Mouse (Mus musculus): ENCODE data around the gene Phkg1. TPM values are rescaled to one million over a fixed set of nuclear protein-coding genes. Genes with fewer than 3 reads are reported as not detected.

The Phkg1 gene
- total RNA-seq, 1 experiment = 6.4 TPM

DNA sequence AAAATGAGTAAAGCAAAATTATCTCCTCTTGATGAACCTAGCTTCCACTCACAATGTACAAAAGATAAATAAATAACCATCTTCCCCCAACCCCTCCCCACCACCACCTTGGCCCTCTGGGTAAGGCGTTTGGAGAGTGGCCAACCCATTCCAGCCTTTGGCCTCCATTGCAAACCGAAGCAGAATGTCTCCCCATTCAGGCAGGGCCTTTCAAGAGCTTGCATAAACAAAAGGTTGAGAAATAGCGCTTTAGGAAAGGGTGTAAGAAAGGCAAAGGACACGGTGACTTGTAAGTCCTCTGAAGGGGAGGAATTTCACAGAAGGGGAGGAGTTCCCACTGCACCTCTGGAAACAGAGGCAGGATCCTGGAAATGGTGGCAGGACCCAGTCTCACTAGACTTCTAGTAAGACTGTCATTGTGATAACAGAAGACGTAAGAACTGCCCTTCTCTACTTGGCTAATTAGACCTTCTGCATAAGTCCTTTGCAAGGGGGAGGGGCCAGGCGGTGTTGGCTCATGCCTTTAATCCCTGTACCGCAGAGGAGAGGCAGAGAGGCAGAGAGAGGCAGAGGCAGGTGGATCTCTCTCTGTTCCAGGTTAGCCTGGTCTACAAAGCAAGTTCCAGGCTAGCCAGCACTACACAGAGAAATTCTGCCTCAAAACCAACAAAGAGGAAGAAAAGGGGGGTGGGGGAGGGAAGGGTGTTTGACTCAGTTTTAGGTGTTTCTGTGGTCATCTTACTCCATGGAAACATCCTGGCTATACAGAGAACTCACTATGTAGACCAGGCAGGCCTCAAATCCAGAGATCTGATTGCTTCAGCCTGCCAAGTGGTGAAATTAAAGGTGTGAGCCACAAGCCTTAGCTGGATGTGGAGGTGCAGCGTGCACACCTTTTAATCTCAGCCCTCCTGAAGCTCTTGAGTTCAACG is 31.8 kb upstream of the Phkg1 start:
- Histone ChIP-seq H3K4me3 (ENCODE audit: insufficient read depth in 1 of 2, low read depth in 1 of 2, low read length in 2 of 2, poor library complexity in 1 of 2, severe bottlenecking in 1 of 2) (no peak overlapping the region), H3K27ac (ENCODE audit: insufficient read depth, low read depth, low read length, poor library complexity, severe bottlenecking) (no peak overlapping the region), H3K9me3 (ENCODE audit: control insufficient read depth, insufficient read depth, low read depth, low read length) (no peaks in the 10 kb centered on the region), H3K9ac (ENCODE audit: insufficient read depth, low read depth, low read length, poor library complexity, severe bottlenecking) (no peak overlapping the region), H3K4me1 (ENCODE audit: control insufficient read depth in 2 of 2, insufficient read depth in 2 of 2, low read length in 2 of 2, poor library complexity in 1 of 2) (peaks cover 0 to 9% of the 10 kb centered on the region in 2 experiments; a peak in 2 of 4 replicates), H3K36me3 (ENCODE audit: control insufficient read depth, insufficient read depth, low read length, poor library complexity, severe bottlenecking) (no peaks in the 10 kb centered on the region)
- no peak for TF ChIP-seq HCFC1 (IDR thresholded peaks at IDR 0.05; ENCODE audit: borderline replicate concordance, insufficient read depth, low read length)
- no peak for TF ChIP-seq CHD2 (IDR thresholded peaks at IDR 0.05; ENCODE audit: low read depth, low read length)
- TF ChIP-seq ZC3H11A (IDR thresholded peaks at IDR 0.05; ENCODE audit: borderline replicate concordance, low read depth, low read length) = no peak
- no peak for TF ChIP-seq MAFK (IDR thresholded peaks at IDR 0.05; ENCODE audit: insufficient read depth, low read depth, low read length)
- TF ChIP-seq ZNF384 (IDR thresholded peaks at IDR 0.05; ENCODE audit: low read depth, low read length) = no peak
- DNase-seq (ENCODE audit: low read depth, low spot score) = no peak
- in situ Hi-C loops (cut with MboI; ENCODE audit: low sequenced_read_pairs in 2 of 2, unreplicated experiment in 2 of 2) = no loop called here

DNA sequence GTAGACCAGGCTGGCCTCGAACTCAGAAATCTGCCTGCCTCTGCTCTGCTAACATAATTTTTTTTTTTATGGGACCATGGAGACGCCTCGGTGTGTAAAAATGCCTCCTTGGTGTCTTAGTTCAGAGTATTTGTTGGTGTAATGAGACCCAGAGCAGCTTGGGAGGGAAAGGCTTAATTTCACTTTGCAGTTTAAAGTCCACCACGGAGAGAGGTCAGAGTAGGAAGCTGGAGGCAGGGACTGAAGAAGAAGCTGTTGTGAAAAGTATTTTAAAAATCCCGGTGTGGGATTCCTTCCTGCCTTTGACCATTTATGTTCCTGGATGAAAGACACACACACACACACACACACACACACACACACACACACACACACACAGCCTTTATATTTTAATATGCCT is 27.6 kb upstream of the Phkg1 start:
- TF ChIP-seq HCFC1 (IDR thresholded peaks at IDR 0.05; ENCODE audit: borderline replicate concordance, insufficient read depth, low read length) = no peak
- TF ChIP-seq ZNF384 (IDR thresholded peaks at IDR 0.05; ENCODE audit: low read depth, low read length) = no peak
- no peak for TF ChIP-seq MAFK (IDR thresholded peaks at IDR 0.05; ENCODE audit: insufficient read depth, low read depth, low read length)
- TF ChIP-seq CHD2 (IDR thresholded peaks at IDR 0.05; ENCODE audit: low read depth, low read length) = no peak
- TF ChIP-seq ZC3H11A (IDR thresholded peaks at IDR 0.05; ENCODE audit: borderline replicate concordance, low read depth, low read length) = no peak
- peaks cover 0 to 9% of the 10 kb centered on the region in 2 experiments; a peak in 3 of 4 replicates for H3K4me1 ChIP-seq (ENCODE audit: control insufficient read depth in 2 of 2, insufficient read depth in 2 of 2, low read length in 2 of 2, poor library complexity in 1 of 2)
- in situ Hi-C loops (cut with MboI; ENCODE audit: low sequenced_read_pairs in 2 of 2, unreplicated experiment in 2 of 2) = no loop called here

DNA sequence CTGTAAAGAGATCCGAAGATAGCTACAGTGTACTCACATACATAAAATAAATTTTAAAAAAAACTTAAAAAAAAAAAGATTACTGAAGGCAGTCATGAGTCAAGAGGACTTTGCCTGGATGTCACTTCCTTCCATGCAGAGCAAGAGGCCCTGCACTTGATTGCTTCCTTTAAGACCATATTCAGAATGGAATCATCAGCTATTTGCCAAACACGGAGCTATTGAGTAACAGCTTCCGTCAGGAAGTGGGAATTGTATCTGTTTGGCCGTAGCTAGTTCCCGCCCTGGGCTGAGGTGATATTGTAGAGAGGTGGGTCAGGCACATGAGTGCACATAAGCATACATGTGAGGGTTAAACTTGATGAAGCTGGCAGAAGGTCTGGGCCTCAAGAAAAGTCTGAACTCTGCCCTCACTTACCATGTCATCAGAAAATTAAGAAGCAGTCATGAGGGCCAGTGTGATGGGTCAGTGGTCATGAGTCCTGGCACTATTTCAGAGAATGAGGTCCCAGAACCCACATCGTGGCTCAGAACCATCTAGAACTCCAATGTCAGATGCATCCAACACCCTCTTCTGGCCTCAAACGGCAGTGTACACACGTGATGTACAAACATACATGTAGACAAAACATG is 26.6 kb upstream of the Phkg1 start:
- in situ Hi-C loops (cut with MboI; ENCODE audit: low sequenced_read_pairs in 2 of 2, unreplicated experiment in 2 of 2) = no loop called here

More for the DNA sequence above, 27.6 kb upstream of the Phkg1 start:
- H3K4me3 ChIP-seq (ENCODE audit: insufficient read depth in 1 of 2, low read depth in 1 of 2, low read length in 2 of 2, poor library complexity in 1 of 2, severe bottlenecking in 1 of 2) = no peak overlapping the region
- no peak overlapping the region for H3K27ac ChIP-seq (ENCODE audit: insufficient read depth, low read depth, low read length, poor library complexity, severe bottlenecking)
- no peaks in the 10 kb centered on the region for H3K36me3 ChIP-seq (ENCODE audit: control insufficient read depth, insufficient read depth, low read length, poor library complexity, severe bottlenecking)
- H3K9me3 ChIP-seq (ENCODE audit: control insufficient read depth, insufficient read depth, low read depth, low read length) = no peaks in the 10 kb centered on the region
- no peak for DNase-seq (ENCODE audit: low read depth, low spot score)
- no peak overlapping the region for H3K9ac ChIP-seq (ENCODE audit: insufficient read depth, low read depth, low read length, poor library complexity, severe bottlenecking)

DNA sequence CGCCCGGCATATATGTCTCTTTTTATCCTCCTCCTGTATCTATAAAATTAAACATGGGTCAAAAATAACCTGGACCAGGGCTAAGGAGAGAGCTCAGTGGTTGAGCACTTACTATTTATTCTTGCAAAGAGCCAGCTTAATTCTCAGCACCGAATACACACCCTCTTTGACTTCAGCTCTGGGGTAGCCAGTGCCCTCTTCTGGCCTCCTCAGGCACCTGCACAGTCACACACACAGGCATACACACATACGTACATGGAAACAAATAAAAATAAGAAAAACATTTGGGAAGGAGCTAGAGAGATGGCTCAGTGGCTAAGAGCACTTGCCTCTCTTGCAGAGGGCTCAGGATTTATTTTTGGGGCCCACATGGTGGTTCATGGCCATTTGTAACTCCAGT is 23.6 kb upstream of the Phkg1 start:
- no peak overlapping the region for H3K27ac ChIP-seq (ENCODE audit: insufficient read depth, low read depth, low read length, poor library complexity, severe bottlenecking)
- no peak overlapping the region for H3K4me3 ChIP-seq (ENCODE audit: insufficient read depth in 1 of 2, low read depth in 1 of 2, low read length in 2 of 2, poor library complexity in 1 of 2, severe bottlenecking in 1 of 2)
- TF ChIP-seq ZC3H11A (IDR thresholded peaks at IDR 0.05; ENCODE audit: borderline replicate concordance, low read depth, low read length) = no peak
- no peak for TF ChIP-seq CHD2 (IDR thresholded peaks at IDR 0.05; ENCODE audit: low read depth, low read length)
- TF ChIP-seq ZNF384 (IDR thresholded peaks at IDR 0.05; ENCODE audit: low read depth, low read length) = no peak
- no peak for TF ChIP-seq MAFK (IDR thresholded peaks at IDR 0.05; ENCODE audit: insufficient read depth, low read depth, low read length)
- no peak for TF ChIP-seq HCFC1 (IDR thresholded peaks at IDR 0.05; ENCODE audit: borderline replicate concordance, insufficient read depth, low read length)
- no peaks in the 10 kb centered on the region for H3K9me3 ChIP-seq (ENCODE audit: control insufficient read depth, insufficient read depth, low read depth, low read length)
- no peak overlapping the region for H3K9ac ChIP-seq (ENCODE audit: insufficient read depth, low read depth, low read length, poor library complexity, severe bottlenecking)
- in situ Hi-C loops (cut with MboI; ENCODE audit: low sequenced_read_pairs in 2 of 2, unreplicated experiment in 2 of 2) = no loop called here
- H3K4me1 ChIP-seq (ENCODE audit: control insufficient read depth in 2 of 2, insufficient read depth in 2 of 2, low read length in 2 of 2, poor library complexity in 1 of 2) = peaks cover 3% of the 10 kb centered on the region in 2 experiments; a peak in 2 of 4 replicates
- DNase-seq (ENCODE audit: low read depth, low spot score) = no peak
- no peaks in the 10 kb centered on the region for H3K36me3 ChIP-seq (ENCODE audit: control insufficient read depth, insufficient read depth, low read length, poor library complexity, severe bottlenecking)

More for the DNA sequence above, 26.6 kb upstream of the Phkg1 start:
- no peak for DNase-seq (ENCODE audit: low read depth, low spot score)
- TF ChIP-seq HCFC1 (IDR thresholded peaks at IDR 0.05; ENCODE audit: borderline replicate concordance, insufficient read depth, low read length) (no peak), CHD2 (IDR thresholded peaks at IDR 0.05; ENCODE audit: low read depth, low read length) (no peak), MAFK (IDR thresholded peaks at IDR 0.05; ENCODE audit: insufficient read depth, low read depth, low read length) (no peak), ZC3H11A (IDR thresholded peaks at IDR 0.05; ENCODE audit: borderline replicate concordance, low read depth, low read length) (no peak), ZNF384 (IDR thresholded peaks at IDR 0.05; ENCODE audit: low read depth, low read length) (no peak)
- Histone ChIP-seq H3K9ac (ENCODE audit: insufficient read depth, low read depth, low read length, poor library complexity, severe bottlenecking) (no peak overlapping the region), H3K4me1 (ENCODE audit: control insufficient read depth in 2 of 2, insufficient read depth in 2 of 2, low read length in 2 of 2, poor library complexity in 1 of 2) (peaks cover 0 to 3% of the 10 kb centered on the region in 2 experiments; a peak in 3 of 4 replicates), H3K9me3 (ENCODE audit: control insufficient read depth, insufficient read depth, low read depth, low read length) (no peaks in the 10 kb centered on the region), H3K27ac (ENCODE audit: insufficient read depth, low read depth, low read length, poor library complexity, severe bottlenecking) (no peak overlapping the region), H3K4me3 (ENCODE audit: insufficient read depth in 1 of 2, low read depth in 1 of 2, low read length in 2 of 2, poor library complexity in 1 of 2, severe bottlenecking in 1 of 2) (no peak overlapping the region), H3K36me3 (ENCODE audit: control insufficient read depth, insufficient read depth, low read length, poor library complexity, severe bottlenecking) (no peaks in the 10 kb centered on the region)

All from ES-E14 (cell line).